Mouse (Mus musculus) cerebellum, adult 2 months (tissue): ENCODE measurements around the gene Enox1.

Experiments used
- CTCF ChIP-seq: fragments of 200-500 bp; IDR thresholded peaks from 2 replicates; pipeline ENCODE4 v1.5.1; 2011; ENCODE audit warnings: low read depth, mild to moderate bottlenecking, control low read depth, low read length, moderate library complexity, borderline replicate concordance; ENCODE audit not compliant: insufficient read depth
- POLR2A ChIP-seq: fragments of 200-500 bp; IDR thresholded peaks from 2 replicates; pipeline ENCODE4 v1.6.1; 2011; ENCODE audit warnings: low read length, control low read depth, borderline replicate concordance; ENCODE audit not compliant: insufficient read depth

GRCm38 (mm10) chr14:77474026-77474425, 317.5 kb downstream of the Enox1 start:
- TF ChIP-seq POLR2A = no peak
- no peak for TF ChIP-seq CTCF
